Mouse (Mus musculus) kidney, adult 18-20 months (tissue): ENCODE results near the gene Hectd4.

Experiments used
- DNase-seq: peaks from one replicate; pipeline ENCODE4 v3.0.0; 2021

The Hectd4 gene

GRCm38 (mm10) chr5:121398146-121398964 lies 178.3 kb downstream of the Hectd4 start:
- DNase-seq = no peak

GRCm38 (mm10) chr5:121398965-121399462 lies 179.0 kb downstream of the Hectd4 start:
- no peak for DNase-seq

- DNase-seq = no peak
These were observed 179.5 kb downstream of the Hectd4 start for GRCm38 (mm10) chr5:121399540-121399939.

- no peak for DNase-seq
These were observed 180.0 kb downstream of the Hectd4 start for GRCm38 (mm10) chr5:121400064-121400463.

- no peak for DNase-seq
These were observed 180.8 kb downstream of the Hectd4 start for GRCm38 (mm10) chr5:121400849-121401248.

- peak; percentile 31 for DNase-seq
These were observed 187.8 kb downstream of the Hectd4 start for GRCm38 (mm10) chr5:121407856-121408255.

GRCm38 (mm10) chr5:121410975-121411374 lies 191.0 kb downstream of the Hectd4 start:
- DNase-seq = no peak
